Mouse (Mus musculus) right cerebral cortex, postnatal 10 days (tissue): ENCODE results near the gene Pdia2.

Source experiments
- DNase-seq, 2 experiments: peaks; one replicate each; pipeline ENCODE4 v3.0.0; 2021; ENCODE audit warnings: low spot score in 2 of 2

Gene Pdia2

GRCm38 (mm10) chr17:26198892-26199291, at the start of gene Pdia2:
TSS of gene Pdia2 (minus strand) at chr17:26199087.
- no peak for DNase-seq

GRCm38 (mm10) chr17:26244101-26244841, 45.4 kb upstream of the Pdia2 start, which contains the start of gene Fam234a:
TSS of gene Fam234a (minus strand) at chr17:26244242.
- peak; percentile 96 to 97 for DNase-seq

- DNase-seq: peak in 1 of 2 experiments; percentile 69
Observed at GRCm38 (mm10) chr17:26243471-26244100, 44.7 kb upstream of the Pdia2 start.

- no peak for DNase-seq
Observed at GRCm38 (mm10) chr17:26240990-26241389, 42.1 kb upstream of the Pdia2 start.

GRCm38 (mm10) chr17:26240120-26240790, 41.4 kb upstream of the Pdia2 start:
- DNase-seq: no peak

- DNase-seq: no peak
Observed at GRCm38 (mm10) chr17:26239551-26239950, 40.7 kb upstream of the Pdia2 start.

- DNase-seq: no peak
Observed at GRCm38 (mm10) chr17:26237667-26238066, 38.8 kb upstream of the Pdia2 start.

- no peak for DNase-seq
Observed at GRCm38 (mm10) chr17:26235077-26235815, 36.4 kb upstream of the Pdia2 start.

- DNase-seq: no peak
Observed at GRCm38 (mm10) chr17:26234386-26234785, 35.5 kb upstream of the Pdia2 start.

- DNase-seq: no peak
Observed at GRCm38 (mm10) chr17:26232863-26233262, 34.0 kb upstream of the Pdia2 start.

- DNase-seq: no peak
Observed at GRCm38 (mm10) chr17:26231156-26231555, 32.3 kb upstream of the Pdia2 start.

- DNase-seq: no peak
Observed at GRCm38 (mm10) chr17:26229776-26230175, 30.9 kb upstream of the Pdia2 start.

- DNase-seq: no peak
Observed at GRCm38 (mm10) chr17:26225150-26225549, 26.3 kb upstream of the Pdia2 start.

- no peak for DNase-seq
Observed at GRCm38 (mm10) chr17:26221508-26221907, 22.6 kb upstream of the Pdia2 start.

- no peak for DNase-seq
Observed at GRCm38 (mm10) chr17:26212681-26213080, 13.8 kb upstream of the Pdia2 start.

GRCm38 (mm10) chr17:26212241-26212640, 13.4 kb upstream of the Pdia2 start:
- no peak for DNase-seq

- no peak for DNase-seq
Observed at GRCm38 (mm10) chr17:26207686-26208085, 8.8 kb upstream of the Pdia2 start, which contains the start of gene Arhgdig. TSS of gene Arhgdig (minus strand) at chr17:26207786.

- DNase-seq: no peak
Observed at GRCm38 (mm10) chr17:26206392-26206791, 7.5 kb upstream of the Pdia2 start.

GRCm38 (mm10) chr17:26204766-26205165, 5.9 kb upstream of the Pdia2 start:
- DNase-seq: no peak

- DNase-seq: peak; percentile 76 to 85
Observed at GRCm38 (mm10) chr17:26203321-26203811, 4.5 kb upstream of the Pdia2 start.

- peak; percentile 74 to 76 for DNase-seq
Observed at GRCm38 (mm10) chr17:26202737-26203136, 3.9 kb upstream of the Pdia2 start, which contains the start of gene Rgs11. TSS of gene Rgs11 (plus strand) at chr17:26202951.

- peak in 1 of 2 experiments; percentile 60 for DNase-seq
Observed at GRCm38 (mm10) chr17:26201998-26202397, 3.1 kb upstream of the Pdia2 start.
